Mouse (Mus musculus): ENCODE data around the gene Macf1.

- TF ChIP-seq EP300 (optimal IDR thresholded peaks at IDR 0.05) = no peak
- TF ChIP-seq CTCF (IDR thresholded peaks at IDR 0.05; ENCODE audit: low read depth) = no peak
These were observed 9.2 kb upstream of the Macf1 start for GRCm38 (mm10) chr4:123693384-123693783.

All from stomach, postnatal 0 days (tissue).